Mouse (Mus musculus) ES-Bruce4 (cell line): ENCODE data around the gene Zfp961.

ENCODE experiments used
- CTCF ChIP-seq: IDR thresholded peaks from one replicate; pipeline ENCODE4 v1.8.1; 2011; ENCODE audit warnings: low read depth, low read length
- POLR2A ChIP-seq: IDR thresholded peaks from one replicate; pipeline ENCODE4 v1.8.1; 2011; ENCODE audit warnings: low read length; ENCODE audit not compliant: insufficient read depth

- no peak for TF ChIP-seq POLR2A
- TF ChIP-seq CTCF: no peak
These were observed 11.0 kb downstream of the Zfp961 start for GRCm38 (mm10) chr8:71961796-71962195.
